Mouse (Mus musculus) forebrain, embryonic 13.5 days (tissue): ENCODE measurements at regions not wholly inside any gene's neighbourhood (a gene's known extent, or its start where the extent isn't known, plus 50 kb on each side); places are given as distances from the start of the nearest gene placed in this dataset.
"Not testable (repeated sequence)": the region's sequence is repeated elsewhere in the genome, so short reads cannot be mapped to it uniquely, and the experiment has no call there.

Source experiments
- ATAC-seq: fragments of 200-750 bp; cut with Nextera tagmentation; 2 replicates; pipeline ENCODE4 v1.8.0; 2017
- H3K27ac ChIP-seq: fragments of 300-500 bp; sonication (generic); 2 replicates; pipeline ENCODE4 v1.5.1; 2015; ENCODE audit warnings: inconsistent platforms, mild to moderate bottlenecking, moderate library complexity
- H3K27me3 ChIP-seq: fragments of 300-500 bp; sonication (generic); 2 replicates; pipeline ENCODE4 v1.6.1; 2015; ENCODE audit warnings: mild to moderate bottlenecking, inconsistent platforms
- H3K36me3 ChIP-seq: fragments of 300-500 bp; sonication (generic); 2 replicates; pipeline ENCODE4 v1.6.1; 2015; ENCODE audit warnings: mild to moderate bottlenecking, inconsistent platforms; ENCODE audit not compliant: poor library complexity, severe bottlenecking
- H3K4me1 ChIP-seq: fragments of 300-500 bp; sonication (generic); 2 replicates; pipeline ENCODE4 v1.6.1; 2015; ENCODE audit warnings: inconsistent platforms
- H3K4me2 ChIP-seq: fragments of 300-500 bp; sonication (generic); 2 replicates; pipeline ENCODE4 v1.6.1; 2015; ENCODE audit warnings: inconsistent platforms, mild to moderate bottlenecking, moderate library complexity
- H3K4me3 ChIP-seq: fragments of 300-500 bp; sonication (generic); 2 replicates; pipeline ENCODE4 v1.5.1; 2015; ENCODE audit warnings: mild to moderate bottlenecking, inconsistent platforms
- H3K9ac ChIP-seq: fragments of 300-500 bp; sonication (generic); 2 replicates; pipeline ENCODE4 v1.6.1; 2015; ENCODE audit warnings: mild to moderate bottlenecking, inconsistent platforms
- H3K9me3 ChIP-seq: fragments of 300-500 bp; sonication (generic); replicated peaks from 2 replicates; pipeline ENCODE4 v1.6.1; 2016; ENCODE audit warnings: inconsistent platforms
- WGBS: fragments of 180-500 bp; shearing (Covaris S2); methylation state at CpG from one replicate; pipeline ENCODE4 v1.1.7; 2015; 5-methylcytosine and 5-hydroxymethylcytosine counted together

- Histone ChIP-seq H3K9me3 (no peaks in the 10 kb centered on the region), H3K27me3 (no peaks in the 10 kb centered on the region), H3K4me1 (no peaks in the 10 kb centered on the region), H3K4me2 (no peak overlapping the region), H3K27ac (no peak overlapping the region), H3K4me3 (no peak overlapping the region), H3K9ac (no peak overlapping the region), H3K36me3 (no peaks in the 10 kb centered on the region)
- ATAC-seq, result peak; percentile 66; the same call in 1 of the 2 replicates
- 61% methylated on average over 1 of the region's 1 CpGs for WGBS
Observed at GRCm38 (mm10) chr14:15881284-15881683, 367.8 kb upstream of the Ngly1 start.

GRCm38 (mm10) chr14:15884641-15885340 is 364.3 kb upstream of the Ngly1 start:
- H3K27ac ChIP-seq, result no peak overlapping the region
- H3K9ac ChIP-seq, result no peak overlapping the region
- no peak overlapping the region for H3K4me3 ChIP-seq
- ATAC-seq, result no peak
- H3K36me3 ChIP-seq, result no peaks in the 10 kb centered on the region
- no peak overlapping the region for H3K4me2 ChIP-seq
- H3K9me3 ChIP-seq, result no peaks in the 10 kb centered on the region
- no peaks in the 10 kb centered on the region for H3K27me3 ChIP-seq
- WGBS, result 78% methylated on average over 2 of the region's 2 CpGs
- no peaks in the 10 kb centered on the region for H3K4me1 ChIP-seq

- Histone ChIP-seq H3K9ac (no peak overlapping the region), H3K4me3 (no peak overlapping the region)
- WGBS, result 66% methylated on average over 1 of the region's 1 CpGs
Observed at GRCm38 (mm10) chr14:15897098-15897497, 352.0 kb upstream of the Ngly1 start.

GRCm38 (mm10) chr14:15906429-15906828 is 342.7 kb upstream of the Ngly1 start:
- not testable (repeated sequence) for H3K27me3 ChIP-seq, H3K4me1 ChIP-seq, H3K9me3 ChIP-seq, ATAC-seq, H3K4me2 ChIP-seq, H3K36me3 ChIP-seq, H3K4me3 ChIP-seq, H3K9ac ChIP-seq, H3K27ac ChIP-seq
- WGBS, result 93% methylated on average over 11 of the region's 11 CpGs

More at GRCm38 (mm10) chr14:15897098-15897497, 352.0 kb upstream of the Ngly1 start:
- no peak overlapping the region for H3K4me2 ChIP-seq
- no peaks in the 10 kb centered on the region for H3K27me3 ChIP-seq
- no peaks in the 10 kb centered on the region for H3K36me3 ChIP-seq
- H3K27ac ChIP-seq, result no peak overlapping the region
- H3K4me1 ChIP-seq, result no peaks in the 10 kb centered on the region
- no peaks in the 10 kb centered on the region for H3K9me3 ChIP-seq
- no peak for ATAC-seq

- not testable (repeated sequence) for H3K9ac ChIP-seq, H3K36me3 ChIP-seq, H3K4me3 ChIP-seq, H3K9me3 ChIP-seq, H3K4me1 ChIP-seq, H3K27ac ChIP-seq, ATAC-seq, H3K27me3 ChIP-seq, H3K4me2 ChIP-seq
- WGBS, result 62% methylated on average over 4 of the region's 4 CpGs
Observed at GRCm38 (mm10) chr14:15913206-15913605, 335.9 kb upstream of the Ngly1 start.

- Histone ChIP-seq H3K9ac (no peak overlapping the region), H3K27ac (no peak overlapping the region), H3K27me3 (no peaks in the 10 kb centered on the region), H3K4me2 (no peak overlapping the region), H3K4me3 (no peak overlapping the region), H3K9me3 (no peaks in the 10 kb centered on the region), H3K4me1 (no peaks in the 10 kb centered on the region), H3K36me3 (no peaks in the 10 kb centered on the region)
- no peak for ATAC-seq
- 90% methylated on average over 3 of the region's 3 CpGs for WGBS
Observed at GRCm38 (mm10) chr14:15914176-15914575, 334.9 kb upstream of the Ngly1 start.

GRCm38 (mm10) chr14:15924676-15925075 is 324.4 kb upstream of the Ngly1 start:
- not testable (repeated sequence) for H3K36me3 ChIP-seq, H3K4me3 ChIP-seq, H3K27me3 ChIP-seq, H3K9ac ChIP-seq, H3K27ac ChIP-seq, H3K9me3 ChIP-seq, H3K4me2 ChIP-seq, ATAC-seq, H3K4me1 ChIP-seq
- 82% methylated on average over 3 of the region's 3 CpGs for WGBS

- Histone ChIP-seq H3K4me3 (no peak overlapping the region), H3K27me3 (no peaks in the 10 kb centered on the region), H3K4me2 (no peak overlapping the region), H3K9ac (no peak overlapping the region), H3K9me3 (no peaks in the 10 kb centered on the region), H3K36me3 (no peaks in the 10 kb centered on the region), H3K4me1 (no peaks in the 10 kb centered on the region), H3K27ac (no peak overlapping the region)
- ATAC-seq, result no peak
Observed at GRCm38 (mm10) chr14:15934729-15935128, 314.4 kb upstream of the Ngly1 start.

GRCm38 (mm10) chr14:15970321-15970720 is 278.8 kb upstream of the Ngly1 start:
- Histone ChIP-seq H3K27me3 (no peaks in the 10 kb centered on the region), H3K4me1 (no peaks in the 10 kb centered on the region), H3K9me3 (no peaks in the 10 kb centered on the region), H3K27ac (no peak overlapping the region), H3K4me3 (no peak overlapping the region), H3K9ac (no peak overlapping the region), H3K36me3 (no peaks in the 10 kb centered on the region), H3K4me2 (no peak overlapping the region)
- ATAC-seq, result peak; percentile 41; the same call in 1 of the 2 replicates

GRCm38 (mm10) chr14:15970767-15971166 is 278.3 kb upstream of the Ngly1 start:
- no peak overlapping the region for H3K4me3 ChIP-seq
- no peak overlapping the region for H3K9ac ChIP-seq
- H3K9me3 ChIP-seq, result no peaks in the 10 kb centered on the region
- no peak overlapping the region for H3K4me2 ChIP-seq
- no peaks in the 10 kb centered on the region for H3K36me3 ChIP-seq
- H3K27me3 ChIP-seq, result no peaks in the 10 kb centered on the region
- ATAC-seq, result peak; percentile 78
- H3K4me1 ChIP-seq, result no peaks in the 10 kb centered on the region
- no peak overlapping the region for H3K27ac ChIP-seq

GRCm38 (mm10) chr14:15971306-15971705 is 277.8 kb upstream of the Ngly1 start:
- no peak overlapping the region for H3K4me2 ChIP-seq
- ATAC-seq, result no peak
- no peaks in the 10 kb centered on the region for H3K27me3 ChIP-seq
- H3K4me3 ChIP-seq, result no peak overlapping the region
- no peaks in the 10 kb centered on the region for H3K4me1 ChIP-seq
- no peaks in the 10 kb centered on the region for H3K36me3 ChIP-seq
- no peak overlapping the region for H3K27ac ChIP-seq
- H3K9me3 ChIP-seq, result no peaks in the 10 kb centered on the region
- no peak overlapping the region for H3K9ac ChIP-seq

- Histone ChIP-seq H3K4me2 (no peak overlapping the region), H3K27ac (no peak overlapping the region), H3K9ac (no peak overlapping the region), H3K9me3 (no peaks in the 10 kb centered on the region), H3K4me3 (no peak overlapping the region), H3K36me3 (no peaks in the 10 kb centered on the region), H3K4me1 (peaks cover 4% of the 10 kb centered on the region; the same call in 1 of the 2 replicates), H3K27me3 (no peaks in the 10 kb centered on the region)
- ATAC-seq, result no peak
- WGBS, result 100% methylated on average over 1 of the region's 1 CpGs
Observed at GRCm38 (mm10) chr14:15977366-15977765, 271.7 kb upstream of the Ngly1 start.

- peak; percentile 71; the same call in 1 of the 2 replicates for ATAC-seq
- no peak overlapping the region for H3K27ac ChIP-seq
- H3K36me3 ChIP-seq, result no peaks in the 10 kb centered on the region
- 0% methylated on average over 1 of the region's 1 CpGs for WGBS
- H3K4me1 ChIP-seq, result peaks cover 4% of the 10 kb centered on the region; the same call in 1 of the 2 replicates
- H3K9ac ChIP-seq, result no peak overlapping the region
- H3K4me2 ChIP-seq, result no peak overlapping the region
- no peaks in the 10 kb centered on the region for H3K9me3 ChIP-seq
- H3K27me3 ChIP-seq, result no peaks in the 10 kb centered on the region
- no peak overlapping the region for H3K4me3 ChIP-seq
Observed at GRCm38 (mm10) chr14:15978329-15978728, 270.8 kb upstream of the Ngly1 start.
